Mouse (Mus musculus) liver, embryonic 14.5 days (tissue): ENCODE results near the gene Fgf18.

Experiments used
- CTCF ChIP-seq: IDR thresholded peaks from 2 replicates; pipeline ENCODE4 v1.5.1; 2016; ENCODE audit warnings: antibody characterized with exemption, low read depth, control low read depth
- EP300 ChIP-seq: IDR thresholded peaks from 2 replicates; pipeline ENCODE4 v1.6.1; 2016; ENCODE audit warnings: antibody characterized with exemption, low read depth

GRCm38 (mm10) chr11:33104911-33105316, 42.3 kb downstream of the Fgf18 start:
- TF ChIP-seq CTCF (no peak), EP300 (no peak)
